Mouse (Mus musculus) thymus, postnatal 4 days (tissue): ENCODE results near the gene Slc24a2.

Source experiments
- DNase-seq: peaks from one replicate; pipeline ENCODE4 v3.0.0; 2021

The Slc24a2 gene

DNA sequence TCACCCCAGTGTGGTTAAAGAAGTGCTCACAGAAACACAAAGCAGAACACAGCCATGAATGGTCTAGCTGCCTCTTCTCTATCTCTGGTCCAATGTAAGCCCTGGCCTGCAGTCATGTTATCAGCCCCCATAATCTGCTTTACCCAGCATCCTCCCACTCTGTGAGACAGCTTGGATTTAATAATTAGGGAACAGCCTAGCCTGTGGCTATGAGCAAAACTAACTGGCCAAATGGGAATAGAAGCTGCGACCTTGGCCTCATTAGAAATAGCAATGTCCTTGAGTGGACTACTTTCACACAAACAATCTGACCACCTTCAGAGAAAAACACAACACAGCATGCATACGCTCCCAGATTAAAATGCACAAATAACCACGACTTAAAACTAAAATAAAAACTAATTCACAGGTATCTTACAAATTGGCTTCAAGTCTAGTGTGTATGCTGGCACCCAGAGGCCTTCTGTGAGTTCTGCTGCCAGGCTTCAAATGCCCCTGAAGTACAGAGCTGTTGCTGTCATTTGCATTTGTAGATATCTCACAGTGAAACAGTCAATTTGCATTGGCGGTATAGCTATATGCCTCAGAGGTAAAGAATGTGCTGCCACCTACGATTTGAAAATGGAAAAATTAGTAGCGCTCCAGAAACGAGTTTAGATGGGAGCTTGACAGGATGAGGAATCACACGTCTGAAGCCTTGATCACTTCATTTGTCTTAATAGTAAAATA, 120.8 kb downstream of the Slc24a2 start:
- no peak for DNase-seq

DNA sequence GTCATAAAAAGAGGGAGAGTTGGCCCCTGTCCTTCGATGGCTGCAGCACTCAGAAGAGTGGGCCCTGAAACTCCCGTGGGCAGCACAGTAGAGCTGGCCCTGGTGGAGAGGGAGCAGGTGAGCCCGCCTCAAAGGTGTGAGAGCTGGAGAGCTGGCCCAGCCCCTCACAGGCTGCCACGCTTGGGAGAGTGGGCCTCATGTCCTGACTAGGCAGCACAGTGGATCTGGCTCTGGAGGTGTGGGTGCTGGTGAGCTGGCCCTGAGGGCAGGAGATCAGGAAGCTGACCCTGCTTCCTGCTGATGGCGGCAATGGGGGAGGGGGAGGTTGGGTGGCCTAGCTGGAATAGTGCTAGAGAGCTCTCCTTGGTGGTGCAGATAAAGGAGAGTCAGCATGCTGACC, 129.3 kb downstream of the Slc24a2 start:
- DNase-seq, result no peak

DNA sequence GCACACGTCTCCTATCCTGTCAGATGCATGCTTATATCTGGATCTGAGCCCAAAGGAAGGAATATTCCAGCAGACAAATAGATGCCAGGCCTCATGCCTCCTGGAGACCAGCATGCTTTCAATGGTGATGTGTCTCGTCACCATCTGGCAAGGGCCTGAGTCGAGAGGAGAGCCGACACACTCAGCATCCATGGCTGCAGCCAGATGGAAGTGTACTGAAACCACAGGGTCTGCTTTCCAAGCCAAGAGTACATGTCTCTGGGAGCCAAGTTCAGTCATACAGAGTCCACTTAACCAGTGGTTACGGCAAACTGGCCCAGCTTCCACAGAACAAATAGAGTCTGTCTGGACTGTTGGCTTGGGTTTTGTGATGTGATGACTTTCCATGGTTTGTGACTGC, 134.1 kb downstream of the Slc24a2 start:
- DNase-seq, result no peak

DNA sequence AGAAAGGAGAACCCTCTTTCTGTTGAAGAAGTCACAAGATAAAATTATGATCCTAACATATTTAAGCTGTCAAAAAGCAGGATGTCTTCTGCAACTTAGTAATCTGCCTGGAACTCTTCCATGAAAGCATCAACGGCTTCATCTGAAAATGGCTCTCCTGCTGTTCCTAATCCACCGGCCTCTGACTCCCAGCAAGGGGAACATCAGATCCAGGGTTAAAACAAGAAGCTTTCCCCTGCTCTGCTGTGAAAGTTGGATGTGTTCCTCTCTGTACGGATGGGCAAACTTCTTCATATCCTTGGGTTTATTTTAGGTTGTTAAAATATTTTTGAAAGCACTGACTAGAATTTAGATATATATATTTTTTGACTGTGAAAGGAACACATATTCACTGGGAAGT, 136.7 kb downstream of the Slc24a2 start:
- DNase-seq, result no peak

DNA sequence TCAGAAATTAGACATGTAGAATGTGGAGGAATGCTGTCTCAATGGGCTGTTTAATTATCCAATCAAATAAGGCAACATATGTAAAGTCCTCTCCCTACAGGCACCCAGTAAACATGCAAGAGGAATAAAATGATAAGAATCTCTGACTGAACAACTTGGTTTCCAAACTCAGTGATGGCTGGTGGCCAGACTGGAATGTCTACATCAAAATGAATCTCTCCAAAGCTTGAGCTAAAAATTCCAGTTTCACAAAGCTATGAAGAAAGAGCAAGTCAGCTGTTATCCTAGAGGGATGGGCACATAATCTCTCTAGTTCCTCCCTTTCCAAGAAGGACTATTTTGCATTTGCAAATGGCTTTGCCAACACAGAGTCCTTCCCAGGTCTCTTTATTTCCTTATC, 139.4 kb downstream of the Slc24a2 start:
- DNase-seq, result no peak

DNA sequence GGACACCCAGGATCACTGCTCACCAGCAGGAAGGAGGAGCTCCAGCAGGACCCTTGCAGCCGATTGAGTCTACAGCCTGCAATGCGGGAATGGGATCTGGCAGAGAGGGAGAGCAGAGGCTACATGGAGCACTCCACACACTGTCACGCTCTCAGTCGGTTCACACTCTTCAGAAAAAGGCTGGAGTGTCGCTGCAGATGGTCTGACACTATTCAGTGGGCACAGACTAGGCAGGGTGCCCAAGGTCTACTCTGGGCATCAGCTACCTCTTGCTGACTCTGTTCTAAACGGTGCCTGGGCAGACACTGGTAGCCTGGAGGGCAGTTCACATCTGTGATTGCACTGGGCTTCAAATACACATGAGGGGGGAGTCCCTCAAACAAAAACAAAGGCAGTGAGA, 141.6 kb downstream of the Slc24a2 start:
- DNase-seq, result no peak

DNA sequence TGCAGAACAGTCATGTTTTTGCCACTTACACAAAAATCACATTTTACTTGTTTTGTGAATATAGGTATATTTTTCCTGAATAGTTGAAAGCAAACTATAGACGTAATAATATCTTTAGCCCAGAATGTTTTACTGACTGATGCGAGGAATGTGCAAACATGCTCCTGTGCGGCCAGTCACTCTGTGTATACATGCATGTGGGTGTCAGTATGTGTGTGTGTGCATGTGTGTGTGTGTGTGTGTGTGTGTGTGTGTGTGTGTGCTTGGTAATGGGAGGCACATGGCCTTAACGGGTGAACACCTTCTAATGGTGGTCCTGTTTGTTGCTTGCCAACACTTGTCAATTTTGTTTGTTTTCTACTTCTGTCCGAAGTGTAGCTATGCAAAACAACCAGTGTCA, 142.7 kb downstream of the Slc24a2 start:
- no peak for DNase-seq

DNA sequence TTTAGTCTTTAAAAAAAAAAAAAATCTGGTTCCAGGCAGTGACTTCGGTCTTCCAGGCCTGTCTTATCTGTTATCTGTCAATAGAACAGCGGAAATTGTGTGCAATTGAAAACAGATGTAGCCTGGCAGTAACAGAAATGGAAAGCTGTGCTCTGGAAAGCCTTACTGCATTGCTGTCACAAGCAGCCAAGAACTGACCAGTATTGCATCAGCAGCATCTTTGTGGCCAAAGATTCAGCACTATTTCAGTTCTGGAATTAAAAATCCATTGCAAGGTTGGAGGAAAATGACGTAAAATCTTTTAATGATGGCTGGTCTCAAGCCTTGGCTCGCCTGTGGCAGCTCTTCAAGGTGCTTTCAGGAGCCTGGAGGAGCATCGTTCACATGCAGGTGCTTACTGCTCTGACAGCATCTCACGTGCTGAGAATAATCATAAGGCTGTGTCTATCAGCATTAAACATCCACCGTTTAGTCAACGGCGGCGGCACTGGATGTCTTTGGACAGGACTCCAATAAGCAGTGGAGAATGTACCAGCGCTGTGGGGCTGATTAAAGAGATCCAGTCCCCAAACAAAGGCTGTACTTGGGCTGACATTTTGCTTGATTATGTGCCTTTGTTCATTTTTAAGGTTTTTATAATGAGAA, 143.2 kb downstream of the Slc24a2 start:
- DNase-seq, result no peak

DNA sequence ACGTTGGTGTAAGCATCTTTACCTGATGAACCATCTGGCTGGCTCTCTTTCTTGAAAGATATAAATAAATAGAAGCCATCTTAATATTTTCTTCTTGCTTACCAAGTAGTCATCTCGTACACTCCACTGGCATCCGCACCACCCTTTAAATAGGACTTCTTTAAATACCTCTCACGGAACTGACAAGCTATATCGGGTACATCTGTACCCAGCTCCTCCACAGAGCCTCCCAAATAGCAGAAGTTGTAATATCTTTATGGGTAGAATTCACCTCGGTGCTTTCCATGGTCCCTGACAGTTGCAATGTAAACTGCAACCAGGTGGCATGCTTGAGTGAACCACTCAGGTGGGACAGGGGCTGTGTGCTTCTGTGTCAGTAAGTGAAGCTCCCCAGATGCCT, 149.0 kb downstream of the Slc24a2 start:
- DNase-seq, result no peak

DNA sequence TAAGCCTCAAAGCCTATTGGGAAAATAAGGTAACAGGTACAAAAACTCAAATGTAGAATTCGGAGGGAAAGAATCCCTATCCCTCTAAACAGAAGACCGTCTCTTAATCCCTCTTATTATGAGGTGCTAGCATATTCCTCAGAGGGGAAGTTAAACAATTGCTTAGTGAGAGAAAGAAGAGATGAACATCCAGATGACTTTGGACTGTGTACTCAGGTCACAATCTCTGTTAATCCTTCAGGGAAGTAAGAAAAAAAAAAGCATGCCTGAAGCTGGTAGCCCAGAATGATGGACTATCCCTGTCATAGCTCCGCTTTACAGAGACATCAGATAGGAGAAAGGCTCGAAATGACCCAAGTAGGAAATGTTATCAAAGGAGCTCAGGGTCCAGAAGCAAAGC, 151.0 kb downstream of the Slc24a2 start:
- no peak for DNase-seq

DNA sequence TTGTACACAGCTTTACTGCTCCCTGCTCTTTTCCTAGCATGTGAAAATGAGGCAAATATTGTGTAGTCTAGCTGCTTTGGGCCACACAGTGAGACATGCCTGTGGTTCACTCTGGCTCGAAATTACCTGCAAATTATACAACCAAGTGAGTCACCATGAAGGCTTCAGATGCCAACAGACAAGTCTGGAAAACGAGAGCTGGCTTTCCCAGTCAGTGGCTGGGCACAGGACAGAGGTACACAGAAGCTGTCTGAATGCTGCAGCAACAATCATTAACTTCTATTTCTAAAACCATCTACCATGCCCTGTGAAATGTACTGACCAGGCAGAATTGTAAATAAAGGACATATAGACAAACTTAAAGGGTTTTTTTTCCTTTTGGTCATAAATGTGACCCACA, 151.6 kb downstream of the Slc24a2 start:
- no peak for DNase-seq

DNA sequence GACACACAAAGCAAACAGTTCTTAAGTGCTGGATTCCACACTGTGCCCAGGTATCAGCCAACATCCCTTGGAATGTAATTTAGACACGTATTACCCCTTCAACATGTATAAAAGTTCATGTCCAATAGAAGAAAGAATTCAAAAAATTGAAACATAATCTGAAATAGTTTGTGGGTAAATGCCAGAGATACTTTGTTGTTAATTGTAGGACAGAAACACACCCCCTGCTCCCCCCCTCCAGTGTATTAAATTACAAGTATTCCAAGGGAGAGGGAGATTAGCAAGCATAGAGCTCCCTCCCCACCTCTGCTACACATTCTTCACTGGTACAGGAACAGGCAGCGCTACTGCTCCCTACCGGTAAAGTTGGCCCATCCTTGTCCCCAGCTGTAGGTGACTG, 154.5 kb downstream of the Slc24a2 start:
- no peak for DNase-seq

DNA sequence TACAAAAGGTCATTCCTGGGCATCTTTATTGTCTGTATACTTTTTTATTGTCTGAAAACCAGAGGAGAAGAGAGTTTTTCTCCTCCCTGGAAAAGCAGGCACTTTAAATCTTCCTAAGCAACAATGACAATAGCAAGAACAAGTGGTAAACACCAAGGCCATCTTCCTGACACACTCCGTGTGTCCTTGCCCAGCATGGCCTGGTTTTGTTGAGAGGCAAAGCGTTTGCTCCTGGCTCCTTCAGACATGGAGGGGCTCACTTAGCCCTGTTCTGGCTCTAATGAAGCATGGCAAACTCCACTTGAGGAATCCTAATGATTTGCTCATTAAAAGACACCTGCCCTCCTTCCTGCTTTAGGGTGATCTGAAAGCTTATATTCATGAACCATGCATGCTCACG, 162.2 kb downstream of the Slc24a2 start:
- no peak for DNase-seq

DNA sequence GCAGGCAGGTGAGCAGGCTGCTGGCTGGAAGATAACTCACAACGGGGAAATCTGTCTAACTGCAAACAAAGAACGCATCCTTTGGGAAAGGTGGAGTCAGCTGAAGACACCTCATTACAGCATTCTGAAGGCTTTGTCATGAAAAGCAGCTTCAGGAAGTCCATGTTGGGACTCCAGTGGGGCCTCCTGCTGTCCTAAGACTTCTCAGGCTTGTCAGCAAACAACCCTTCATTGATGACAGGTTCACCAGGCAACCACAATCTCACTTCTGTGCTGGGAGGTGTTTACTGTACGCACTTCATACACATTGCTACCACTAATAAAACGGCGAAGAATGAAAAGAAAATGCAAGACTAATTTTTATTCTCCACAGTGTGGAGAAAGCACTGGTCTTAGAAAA, 165.1 kb downstream of the Slc24a2 start:
- DNase-seq, result no peak

DNA sequence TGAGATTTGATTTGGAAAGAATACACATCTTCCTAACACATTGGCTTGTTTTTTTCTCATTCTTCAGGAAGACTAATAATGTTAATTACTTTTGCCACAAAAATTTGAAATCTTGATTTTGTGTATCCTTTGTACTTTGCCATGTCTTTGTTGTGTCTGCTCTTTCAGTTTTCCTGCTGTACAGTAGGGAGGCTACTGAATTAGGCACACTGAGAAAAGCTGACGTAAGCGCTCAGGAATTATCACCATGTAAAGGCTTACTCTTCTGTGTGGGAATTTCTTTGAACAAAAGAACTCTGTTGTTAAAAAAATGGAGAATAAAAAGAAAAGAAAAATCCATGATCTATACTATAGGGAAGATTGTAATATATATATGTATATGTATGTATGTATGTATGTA, 165.7 kb downstream of the Slc24a2 start:
- no peak for DNase-seq

DNA sequence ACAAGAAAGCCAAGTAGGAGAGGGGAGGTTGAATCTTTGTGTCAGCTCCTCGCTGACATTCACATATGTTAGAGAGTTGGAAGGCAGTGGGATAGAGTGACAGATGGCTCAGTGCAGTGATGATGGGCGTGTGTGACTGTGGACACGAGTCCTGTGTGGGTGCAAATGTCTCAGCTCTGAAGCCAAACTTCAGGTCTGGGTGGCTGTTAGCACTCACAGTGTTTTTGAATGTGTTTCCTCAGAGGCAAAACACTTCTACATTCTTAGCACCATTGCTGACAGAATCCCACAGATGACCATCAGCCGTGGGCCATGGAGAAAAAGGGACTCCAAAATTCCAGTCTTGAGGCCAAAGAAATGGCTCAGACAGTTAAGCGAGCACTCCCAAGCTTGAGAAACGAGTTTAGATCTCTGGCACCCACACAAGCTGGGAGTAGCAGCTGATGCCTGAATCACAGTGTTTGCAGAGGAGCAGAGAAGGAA, 167.5 kb downstream of the Slc24a2 start:
- DNase-seq, result no peak

DNA sequence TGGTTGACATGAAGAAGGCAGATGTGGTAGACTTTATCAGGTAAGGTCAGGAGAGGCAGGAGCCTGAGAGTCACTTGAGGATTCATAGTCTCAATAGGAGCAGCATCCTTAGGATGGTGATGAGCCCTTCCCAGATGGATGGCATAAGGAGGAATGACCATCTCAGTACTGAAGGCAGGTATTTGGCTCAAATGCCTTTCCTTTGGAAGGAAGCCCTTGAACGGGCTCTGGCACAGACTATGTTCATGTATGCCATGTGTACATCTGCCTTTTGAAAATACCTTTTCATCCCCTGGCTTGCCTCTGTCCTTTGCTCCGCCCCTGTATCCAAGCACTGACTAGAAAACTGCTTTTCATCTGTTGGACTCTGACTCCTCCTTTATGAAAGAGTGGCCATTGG, 168.6 kb downstream of the Slc24a2 start:
- no peak for DNase-seq

DNA sequence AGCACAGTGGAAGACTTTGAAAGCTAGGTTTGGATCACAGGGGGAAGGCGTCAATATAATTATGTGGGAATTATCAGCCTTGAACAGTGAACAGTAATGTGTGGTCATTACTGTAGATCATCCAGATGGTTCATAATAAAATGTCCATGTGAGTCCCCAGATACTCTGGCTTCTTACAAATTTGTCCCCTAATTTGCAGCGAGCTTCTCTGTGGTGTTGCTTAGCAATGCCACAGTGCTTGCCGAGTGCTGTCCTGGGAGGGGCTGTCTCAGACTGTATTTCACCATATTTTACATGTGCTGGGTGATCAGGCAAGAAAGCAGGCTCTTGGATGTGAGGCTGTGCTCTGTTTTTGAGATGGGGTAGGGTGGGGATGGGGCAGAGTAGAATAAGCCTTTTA, 172.7 kb downstream of the Slc24a2 start:
- DNase-seq, result no peak

DNA sequence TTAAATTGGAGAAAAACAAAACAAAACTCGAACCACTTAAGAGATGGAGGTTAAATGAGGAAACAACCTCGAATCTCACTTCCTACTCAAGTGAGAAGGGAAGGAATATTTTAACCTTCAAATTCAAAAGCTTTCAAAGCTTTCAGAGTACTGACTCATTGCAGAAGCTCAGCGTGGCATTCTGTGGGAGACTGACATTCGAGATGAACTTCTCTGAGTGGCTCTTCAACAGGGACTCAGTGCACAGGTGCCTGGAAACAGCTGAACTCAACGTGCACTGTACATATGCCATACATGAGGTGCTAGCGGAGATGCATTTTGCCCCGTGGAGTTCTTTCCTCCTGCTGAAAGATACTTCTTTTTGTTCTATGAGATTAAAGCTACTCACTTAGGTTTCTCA, 174.5 kb downstream of the Slc24a2 start:
- DNase-seq, result no peak

DNA sequence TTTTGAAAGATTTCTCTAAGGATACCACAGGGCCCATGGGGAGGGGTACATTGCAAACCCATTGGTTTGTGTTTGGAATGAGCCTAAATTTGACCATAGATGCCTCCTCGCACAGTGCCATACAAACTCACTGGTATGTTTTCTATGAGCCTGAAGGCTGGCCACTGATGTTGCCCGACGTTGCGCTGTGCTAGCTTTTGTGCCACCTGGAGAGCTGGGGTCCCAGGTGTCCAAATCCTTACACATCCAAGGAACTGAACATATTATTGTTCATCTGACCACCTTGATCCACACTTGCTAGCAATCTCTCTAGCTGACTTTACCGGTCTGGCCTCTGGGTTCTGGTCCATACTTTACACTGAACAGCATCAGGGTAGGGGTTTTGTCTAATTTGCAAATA, 177.4 kb downstream of the Slc24a2 start:
- DNase-seq, result no peak

DNA sequence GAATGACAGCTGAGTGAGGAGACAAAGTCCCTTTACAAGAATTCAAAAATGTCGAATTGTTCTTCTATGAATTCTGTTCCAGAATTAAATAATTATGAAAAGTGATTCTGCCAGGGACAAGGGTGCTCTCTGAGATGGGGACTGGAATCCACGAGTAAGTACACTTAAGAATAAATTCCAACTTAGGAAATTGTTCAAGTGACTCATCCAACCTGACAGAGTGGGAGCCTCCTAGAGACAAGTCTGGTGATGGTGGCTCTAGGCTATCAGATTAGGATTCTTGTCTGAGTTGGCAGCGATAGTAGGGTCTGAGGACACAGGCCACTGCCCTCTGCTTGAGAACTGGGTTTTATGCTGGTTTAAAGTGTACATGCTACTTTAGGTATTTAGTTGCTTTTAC, 181.2 kb downstream of the Slc24a2 start:
- no peak for DNase-seq

DNA sequence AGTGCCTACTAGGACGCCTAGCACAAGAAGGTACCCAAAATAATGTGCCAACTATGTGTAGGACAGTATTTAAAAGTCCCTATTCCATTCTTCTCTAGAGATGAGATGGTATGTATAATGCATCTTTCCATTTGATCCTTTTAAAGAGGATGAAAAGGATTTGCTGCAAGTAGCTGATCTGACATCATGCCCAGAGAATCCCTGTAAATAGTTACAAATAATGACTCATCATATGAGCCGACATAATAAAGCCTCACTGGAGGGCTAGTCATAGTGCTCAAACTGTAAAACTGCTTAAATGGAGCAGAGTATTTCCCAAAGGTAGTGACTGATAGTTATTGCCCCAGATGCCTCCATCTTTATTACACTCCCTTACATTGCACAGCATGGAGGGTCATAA, 183.1 kb downstream of the Slc24a2 start:
- DNase-seq, result no peak

DNA sequence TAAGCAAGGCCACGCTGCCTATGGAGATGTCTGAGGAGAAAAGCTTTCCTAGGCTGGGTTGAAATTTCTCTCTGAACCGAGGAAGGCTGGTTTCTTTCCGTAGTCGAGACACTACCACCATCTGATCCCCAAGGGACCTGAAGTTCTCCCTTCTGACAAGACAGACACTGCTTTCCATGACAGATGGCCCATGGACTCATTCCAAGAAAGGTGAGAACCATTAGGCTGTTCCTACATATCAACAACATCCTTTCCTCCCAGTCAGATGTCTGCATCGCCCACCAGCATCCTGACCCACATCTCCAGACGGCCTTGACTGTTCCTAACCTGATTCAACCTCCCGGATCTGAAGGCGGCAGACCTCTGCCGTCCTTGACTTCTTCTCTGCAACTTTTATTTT, 187.0 kb downstream of the Slc24a2 start:
- no peak for DNase-seq

DNA sequence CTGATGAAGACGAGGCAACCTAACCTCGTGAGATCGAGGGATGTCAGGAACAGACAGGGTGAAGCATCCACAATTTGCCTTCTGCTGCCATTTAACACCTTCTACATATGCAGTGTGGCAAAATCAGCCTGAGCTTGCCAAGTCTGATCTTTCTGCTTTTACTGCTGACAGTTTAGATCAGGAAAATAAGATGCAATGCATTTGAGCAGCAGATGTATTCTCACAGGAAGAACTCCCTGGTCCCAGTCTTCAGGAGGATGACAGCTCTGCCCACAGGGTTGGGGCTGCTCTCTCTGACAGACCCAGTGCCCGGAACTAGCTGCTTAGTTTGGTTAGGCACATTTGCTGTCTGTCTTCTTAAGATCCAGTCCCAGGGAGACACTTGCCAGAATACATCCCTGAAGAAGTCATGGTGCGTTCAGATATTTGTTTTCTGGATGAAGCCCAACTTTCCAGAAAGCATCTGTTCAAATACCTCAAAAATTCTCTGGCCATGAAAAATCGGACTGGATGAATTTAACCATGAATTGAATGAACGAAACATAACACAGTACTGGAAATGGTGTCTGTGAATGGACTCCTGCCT, 188.8 kb downstream of the Slc24a2 start:
- DNase-seq, result no peak

DNA sequence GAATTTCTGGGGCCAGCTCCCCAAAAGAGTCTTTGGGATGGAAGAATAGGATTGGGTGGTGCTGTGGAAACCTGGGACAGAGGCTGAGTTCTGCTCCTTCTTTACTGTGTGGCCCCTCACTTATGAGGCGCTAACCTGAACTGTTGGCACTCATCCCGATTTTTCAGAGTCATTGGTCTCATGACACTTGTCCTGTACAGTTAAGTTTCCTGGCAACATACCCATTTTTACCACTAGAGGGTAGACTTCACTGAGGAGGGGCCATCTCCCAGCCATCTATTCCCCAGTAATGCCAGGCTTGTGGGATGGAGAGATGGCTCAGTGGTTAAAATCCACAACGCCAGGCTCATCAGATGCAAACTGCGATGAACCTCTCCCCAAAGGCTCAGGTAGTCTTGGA, 192.7 kb downstream of the Slc24a2 start:
- DNase-seq, result no peak
